Mouse (Mus musculus) hindbrain, embryonic 11.5 days (tissue): ENCODE results near the gene Gm20388. TPM values are rescaled to one million over a fixed set of nuclear protein-coding genes. Genes with fewer than 3 reads are reported as not detected.

Source experiments
- ATAC-seq: fragments of 200-750 bp; cut with Nextera tagmentation; 2 replicates; pipeline ENCODE4 v1.8.0; 2017; ENCODE audit warnings: mild to moderate bottlenecking, moderate TSS enrichment, moderate library complexity; ENCODE audit not compliant: low FRiP score
- DNase-seq: peaks from one replicate; pipeline ENCODE4 v3.0.0-alpha.2; 2015; ENCODE audit warnings: low spot score
- H3K27ac ChIP-seq: fragments of 300-500 bp; sonication (generic); 2 replicates; pipeline ENCODE4 v1.5.1; 2014; ENCODE audit warnings: mild to moderate bottlenecking, low read depth, low read length
- H3K27me3 ChIP-seq: fragments of 300-500 bp; sonication (generic); 2 replicates; pipeline ENCODE4 v1.6.1; 2014; ENCODE audit warnings: mild to moderate bottlenecking, low read length, moderate library complexity, mixed read lengths; ENCODE audit not compliant: control insufficient read depth, insufficient read depth
- H3K36me3 ChIP-seq: fragments of 300-500 bp; sonication (generic); 2 replicates; pipeline ENCODE4 v1.6.1; 2014; ENCODE audit warnings: mild to moderate bottlenecking, low read length, moderate library complexity, mixed read lengths; ENCODE audit not compliant: control insufficient read depth, insufficient read depth
- H3K4me1 ChIP-seq: fragments of 300-500 bp; sonication (generic); replicated peaks from 2 replicates; pipeline ENCODE4 v1.6.1; 2014; ENCODE audit warnings: low read length, mixed read lengths; ENCODE audit not compliant: control insufficient read depth, insufficient read depth
- H3K4me2 ChIP-seq: fragments of 300-500 bp; sonication (generic); replicated peaks from 2 replicates; pipeline ENCODE4 v1.6.1; 2014; ENCODE audit warnings: mild to moderate bottlenecking, low read depth, low read length
- H3K4me3 ChIP-seq: fragments of 300-500 bp; sonication (generic); 2 replicates; pipeline ENCODE4 v1.5.1; 2014; ENCODE audit warnings: low read depth, low read length
- H3K9ac ChIP-seq: fragments of 300-500 bp; sonication (generic); 2 replicates; pipeline ENCODE4 v1.6.1; 2014; ENCODE audit warnings: low read depth, low read length
- H3K9me3 ChIP-seq: fragments of 300-500 bp; sonication (generic); 2 replicates; pipeline ENCODE4 v1.6.1; 2016; ENCODE audit warnings: low read length; ENCODE audit not compliant: control insufficient read depth
- WGBS: fragments of 180-500 bp; shearing (Covaris S2); extraction: QIAGEN DNeasy Blood & Tissue Kit; methylation state at CpG from one replicate; pipeline ENCODE4 v1.1.7; 2014; 5-methylcytosine and 5-hydroxymethylcytosine counted together
- polyA plus RNA-seq: library from polyadenylated mRNA; unstranded; fragments of >200 nt; fragmentation: Nextera tagmentation; extraction: Ambion mirVana; gene quantifications from 2 replicates; pipeline ENCODE4 v1.2.1, GENCODE M21; 2014

Gene Gm20388
- polyA plus RNA-seq, 1 experiment from 2014 or later: 11.8 TPM

DNA sequence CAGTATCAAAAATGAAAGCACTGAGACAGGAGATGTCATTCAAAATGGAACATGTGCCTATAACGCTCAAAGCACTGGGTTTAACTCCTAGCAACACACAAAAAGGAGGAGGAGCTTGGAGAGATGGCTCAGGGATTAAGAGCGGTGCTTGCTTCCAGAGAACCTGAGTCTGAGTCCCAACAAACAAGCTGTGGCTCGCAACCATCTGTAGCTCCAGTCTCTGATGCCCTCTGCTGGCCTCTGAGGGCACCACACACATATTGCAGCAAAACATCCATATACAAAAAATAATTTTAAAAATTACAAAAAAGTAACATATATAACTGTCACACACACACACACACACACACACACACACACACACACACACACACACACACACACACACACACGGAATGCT lies 3379.5 kb downstream of the Gm20388 start:
- no peaks in the 10 kb centered on the region for H3K9me3 ChIP-seq
- H3K4me1 ChIP-seq: no peaks in the 10 kb centered on the region
- H3K27ac ChIP-seq: no peak overlapping the region
- 77% methylated on average over 4 of the region's 4 CpGs for WGBS
- ATAC-seq: no peak
- no peak overlapping the region for H3K9ac ChIP-seq
- no peak overlapping the region for H3K4me2 ChIP-seq
- H3K27me3 ChIP-seq: no peaks in the 10 kb centered on the region
- H3K4me3 ChIP-seq: no peak overlapping the region
- peak; percentile 36 for DNase-seq
- 0 out of 2 replicates have a peak, but pooled peaks cover 3% of the 10 kb centered on the region for H3K36me3 ChIP-seq

DNA sequence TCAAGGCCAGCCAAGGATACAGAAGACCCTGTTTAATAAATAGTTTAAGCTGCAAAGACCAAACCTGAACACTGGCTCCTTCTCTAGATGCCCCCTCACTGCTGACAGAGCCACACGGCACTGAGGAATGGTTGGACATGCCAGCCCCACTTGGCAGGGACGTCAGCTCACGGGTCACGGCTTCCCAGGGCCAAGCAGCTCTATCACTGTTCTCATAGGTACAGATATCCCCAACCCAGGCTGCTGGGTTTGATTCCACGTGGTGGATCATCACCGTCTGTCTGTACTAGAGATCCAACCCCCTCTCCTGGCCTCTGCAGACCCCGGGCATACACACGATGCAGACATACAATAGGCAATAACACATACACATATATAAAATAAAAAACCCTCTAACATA lies 3380.0 kb downstream of the Gm20388 start:
- no peak overlapping the region for H3K4me2 ChIP-seq
- no peaks in the 10 kb centered on the region for H3K4me1 ChIP-seq
- DNase-seq (no peak), ATAC-seq (no peak)
- 96% methylated on average over 8 of the region's 8 CpGs for WGBS
- H3K27me3 ChIP-seq: no peaks in the 10 kb centered on the region
- no peaks in the 10 kb centered on the region for H3K9me3 ChIP-seq
- H3K9ac ChIP-seq: no peak overlapping the region
- H3K27ac ChIP-seq: no peak overlapping the region
- H3K4me3 ChIP-seq: no peak overlapping the region
- 0 out of 2 replicates have a peak, but pooled peaks cover 3% of the 10 kb centered on the region for H3K36me3 ChIP-seq

DNA sequence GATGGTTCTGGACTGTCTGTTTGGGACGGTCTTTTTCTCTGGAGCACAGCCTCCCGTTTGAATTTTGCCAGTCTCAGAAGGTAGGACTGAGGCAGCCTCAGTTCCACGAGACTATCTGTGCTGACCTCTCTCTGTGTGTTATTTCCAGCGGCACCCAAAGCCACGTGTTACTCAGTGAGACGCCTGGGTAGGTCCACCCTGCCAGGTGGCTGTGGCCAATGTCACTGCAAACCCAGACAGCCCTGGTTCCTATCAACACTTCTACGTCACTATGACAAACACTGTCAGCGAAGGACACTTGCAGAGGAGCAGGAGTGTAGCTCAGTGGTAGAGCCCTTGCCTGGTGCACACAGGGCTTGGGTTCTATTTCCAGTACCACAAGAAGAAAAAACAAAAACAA lies 3381.1 kb downstream of the Gm20388 start:
- Histone ChIP-seq H3K27ac (no peak overlapping the region), H3K27me3 (no peaks in the 10 kb centered on the region), H3K9ac (no peak overlapping the region), H3K4me2 (no peak overlapping the region), H3K36me3 (0 out of 2 replicates have a peak, but pooled peaks cover 3% of the 10 kb centered on the region), H3K9me3 (no peaks in the 10 kb centered on the region), H3K4me3 (no peak overlapping the region), H3K4me1 (no peaks in the 10 kb centered on the region)
- no peak for DNase-seq
- ATAC-seq: no peak
- 88% methylated on average over 8 of the region's 8 CpGs for WGBS

- no peaks in the 10 kb centered on the region for H3K9me3 ChIP-seq
- H3K9ac ChIP-seq: no peak overlapping the region
- H3K4me3 ChIP-seq: no peak overlapping the region
- H3K4me2 ChIP-seq: no peak overlapping the region
- no peak for DNase-seq
- no peaks in the 10 kb centered on the region for H3K4me1 ChIP-seq
- H3K36me3 ChIP-seq: 0 out of 2 replicates have a peak, but pooled peaks cover 3% of the 10 kb centered on the region
- no peaks in the 10 kb centered on the region for H3K27me3 ChIP-seq
- WGBS: 91% methylated on average over 3 of the region's 3 CpGs
- ATAC-seq: no peak
- H3K27ac ChIP-seq: no peak overlapping the region
Measured at GRCm38 (mm10) chr8:123292281-123292680, 3381.6 kb downstream of the Gm20388 start.

GRCm38 (mm10) chr8:123292785-123293184 lies 3382.1 kb downstream of the Gm20388 start:
- 0 out of 2 replicates have a peak, but pooled peaks cover 3% of the 10 kb centered on the region for H3K36me3 ChIP-seq
- H3K4me1 ChIP-seq: no peaks in the 10 kb centered on the region
- WGBS: 88% methylated on average over 2 of the region's 2 CpGs
- no peak overlapping the region for H3K4me3 ChIP-seq
- H3K27me3 ChIP-seq: no peaks in the 10 kb centered on the region
- DNase-seq (no peak), ATAC-seq (no peak)
- H3K9me3 ChIP-seq: no peaks in the 10 kb centered on the region
- no peak overlapping the region for H3K4me2 ChIP-seq
- no peak overlapping the region for H3K9ac ChIP-seq
- no peak overlapping the region for H3K27ac ChIP-seq

- ATAC-seq: no peak
- Histone ChIP-seq H3K9ac (no peak overlapping the region), H3K27me3 (no peaks in the 10 kb centered on the region), H3K9me3 (no peaks in the 10 kb centered on the region), H3K4me1 (no peaks in the 10 kb centered on the region), H3K27ac (no peak overlapping the region), H3K4me2 (no peak overlapping the region), H3K4me3 (no peak overlapping the region), H3K36me3 (0 out of 2 replicates have a peak, but pooled peaks cover 2% of the 10 kb centered on the region)
- WGBS: 93% methylated on average over 11 of the region's 11 CpGs
- no peak for DNase-seq
Measured at GRCm38 (mm10) chr8:123298301-123298700, 3387.7 kb downstream of the Gm20388 start.

GRCm38 (mm10) chr8:123308738-123309137 lies 3398.1 kb downstream of the Gm20388 start:
- Histone ChIP-seq H3K9me3 (no peaks in the 10 kb centered on the region), H3K36me3 (no peaks in the 10 kb centered on the region; the same call in 1 of the 2 replicates), H3K4me1 (no peaks in the 10 kb centered on the region), H3K4me2 (no peak overlapping the region), H3K27ac (no peak overlapping the region), H3K27me3 (no peaks in the 10 kb centered on the region), H3K4me3 (no peak overlapping the region), H3K9ac (no peak overlapping the region)
- 76% methylated on average over 4 of the region's 4 CpGs for WGBS
- no peak for ATAC-seq
- no peak for DNase-seq

- Histone ChIP-seq H3K9me3 (no peaks in the 10 kb centered on the region), H3K9ac (peak overlapping the region; percentile 69), H3K27me3 (no peaks in the 10 kb centered on the region), H3K27ac (no peak overlapping the region), H3K4me3 (peak overlapping the region; percentile 58), H3K4me1 (no peaks in the 10 kb centered on the region), H3K36me3 (no peaks in the 10 kb centered on the region), H3K4me2 (peak overlapping the region; percentile 74)
- ATAC-seq (peak; percentile 90), DNase-seq (no peak)
- WGBS: 11% methylated on average over 21 of the region's 21 CpGs
Measured at GRCm38 (mm10) chr8:123317781-123318466, 3407.3 kb downstream of the Gm20388 start.

- Histone ChIP-seq H3K9me3 (no peaks in the 10 kb centered on the region), H3K9ac (peak within 1 kb of the TSS; percentile 69), H3K27ac (no peak within 1 kb of the TSS), H3K4me2 (peak within 1 kb of the TSS; percentile 74), H3K36me3 (no peaks in the 10 kb centered on the region), H3K4me3 (peak within 1 kb of the TSS; percentile 58), H3K27me3 (no peaks in the 10 kb centered on the region), H3K4me1 (no peaks in the 10 kb centered on the region)
- WGBS: 0% methylated on average over 24 of the region's 24 CpGs
- ATAC-seq (peak; percentile 98), DNase-seq (peak; percentile 94)
Measured at GRCm38 (mm10) chr8:123318467-123318911, 3407.8 kb downstream of the Gm20388 start, which contains the start of gene Fanca. TSS of gene Fanca (minus strand) at chr8:123318576.
